Mouse (Mus musculus) heart, embryonic 14.5 days (tissue): Measurements from ENCODE around the gene Nop56. TPM values are rescaled to one million over a fixed set of nuclear protein-coding genes. Genes with fewer than 3 reads are reported as not detected.
A peak's percentile ranks its signal among the peaks of the same experiment; 100 is the strongest.

ENCODE experiments used
- ATAC-seq: fragments of 200-750 bp; cut with Nextera tagmentation; 2 replicates; pipeline ENCODE4 v1.8.0; 2017; ENCODE audit warnings: low read depth, moderate TSS enrichment; ENCODE audit not compliant: insufficient number of reproducible peaks, insufficient read depth, low FRiP score
- H3K27ac ChIP-seq, 2 experiments: fragments of 200-500 bp in 1 of 2; fragments of 300-500 bp in 1 of 2; sonication (generic) in 1 of 2; replicated peaks in 1 of 2; 2 replicates each; pipeline ENCODE4 v1.5.1; 2012 to 2014; ENCODE audit warnings: low read depth in 2 of 2, low read length in 2 of 2, control low read depth in 1 of 2, mild to moderate bottlenecking in 1 of 2, mixed read lengths in 1 of 2; ENCODE audit not compliant: control insufficient read depth in 1 of 2, insufficient read depth in 1 of 2
- H3K27me3 ChIP-seq: fragments of 300-500 bp; sonication (generic); 2 replicates; pipeline ENCODE4 v1.6.1; 2014; ENCODE audit warnings: mild to moderate bottlenecking, low read length, control low read depth; ENCODE audit not compliant: control insufficient read depth, insufficient read depth
- H3K36me3 ChIP-seq: fragments of 300-500 bp; sonication (generic); 2 replicates; pipeline ENCODE4 v1.6.1; 2014; ENCODE audit warnings: mild to moderate bottlenecking, control low read depth, low read length, mixed read lengths; ENCODE audit not compliant: control insufficient read depth, insufficient read depth
- H3K4me1 ChIP-seq, 2 experiments: fragments of 200-500 bp in 1 of 2; fragments of 300-500 bp in 1 of 2; sonication (generic) in 1 of 2; 2 replicates each; pipeline ENCODE4 v1.6.1; 2012 to 2014; ENCODE audit warnings: low read length in 2 of 2, control low read depth in 1 of 2, mixed read lengths in 1 of 2; ENCODE audit not compliant: control insufficient read depth in 2 of 2, insufficient read depth in 2 of 2
- H3K4me2 ChIP-seq: fragments of 300-500 bp; sonication (generic); 2 replicates; pipeline ENCODE4 v1.6.1; 2014; ENCODE audit warnings: mild to moderate bottlenecking, low read length
- H3K4me3 ChIP-seq, 2 experiments: fragments of 200-500 bp in 1 of 2; fragments of 300-500 bp in 1 of 2; sonication (generic) in 1 of 2; 2 replicates each; pipeline ENCODE4 v1.5.1; 2012 to 2014; ENCODE audit warnings: low read length in 2 of 2, mild to moderate bottlenecking in 2 of 2, control low read depth in 1 of 2, low read depth in 1 of 2, moderate library complexity in 1 of 2; ENCODE audit not compliant: control insufficient read depth in 1 of 2, insufficient read depth in 1 of 2
- H3K9ac ChIP-seq: fragments of 300-500 bp; sonication (generic); 2 replicates; pipeline ENCODE4 v1.6.1; 2014; ENCODE audit warnings: mild to moderate bottlenecking, low read length
- H3K9me3 ChIP-seq: fragments of 300-500 bp; sonication (generic); 2 replicates; pipeline ENCODE4 v1.6.1; 2016; ENCODE audit warnings: low read length, control low read depth; ENCODE audit not compliant: control insufficient read depth
- WGBS: fragments of 180-500 bp; shearing (Covaris S2); extraction: QIAGEN DNeasy Blood & Tissue Kit; methylation state at CpG from one replicate; pipeline ENCODE4 v1.1.7; 2014; 5-methylcytosine and 5-hydroxymethylcytosine counted together
- polyA plus RNA-seq: library from polyadenylated mRNA; unstranded; fragments of >200 nt; fragmentation: Nextera tagmentation; extraction: Ambion mirVana; gene quantifications from 2 replicates; pipeline ENCODE4 v1.2.1, GENCODE M21; 2014

Nop56 gene
- polyA plus RNA-seq, 1 experiment from 2014 or later: 110 TPM

DNA sequence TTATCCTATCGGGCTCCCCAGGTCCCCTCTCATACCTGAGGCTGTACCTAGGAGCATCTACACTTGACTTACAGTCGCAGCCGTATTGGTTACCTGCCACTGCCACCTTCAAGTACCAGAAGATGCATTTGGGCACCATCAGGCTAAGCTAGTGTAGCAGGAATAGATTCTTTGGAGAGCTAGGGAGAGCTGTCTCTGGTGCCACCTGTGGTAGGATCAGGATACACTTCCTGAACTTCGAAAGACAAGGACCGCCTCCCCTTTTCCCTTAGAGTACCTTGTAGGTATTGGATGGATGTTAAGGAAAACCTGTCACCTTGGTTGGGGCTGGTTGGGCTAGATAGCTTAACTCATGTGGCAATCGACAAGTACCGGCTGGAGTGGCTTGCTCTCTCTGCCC lies 6.2 kb upstream of the Nop56 start:
- Histone ChIP-seq H3K9ac (no peak overlapping the region), H3K36me3 (no peaks in the 10 kb centered on the region), H3K4me3 (no peak overlapping the region), H3K4me1 (no peaks in the 10 kb centered on the region), H3K9me3 (no peaks in the 10 kb centered on the region), H3K4me2 (no peak overlapping the region), H3K27me3 (no peaks in the 10 kb centered on the region), H3K27ac (no peak overlapping the region)
- WGBS: 55% methylated on average over 7 of the region's 7 CpGs
- no peak for ATAC-seq

DNA sequence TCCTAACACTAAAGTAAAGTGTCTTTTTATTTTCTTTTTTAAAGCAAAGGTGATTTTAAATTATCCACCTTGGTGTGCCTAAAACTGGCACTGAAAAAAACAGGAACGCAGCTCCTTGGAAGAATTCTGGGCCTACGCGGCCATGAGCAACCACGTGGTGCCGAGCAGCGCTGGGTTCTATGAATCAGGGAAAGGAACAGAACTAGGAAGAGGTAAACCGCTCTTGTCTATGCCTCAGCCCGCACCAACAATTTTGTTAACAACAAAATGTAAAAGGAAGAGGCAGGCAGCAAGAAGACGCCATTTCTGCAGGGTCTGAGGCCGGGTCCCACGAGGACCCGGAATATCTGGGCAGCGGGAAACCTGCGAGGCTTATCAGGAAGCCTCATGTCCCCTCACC lies 498 bp upstream of the Nop56 start:
- peak overlapping the region; percentile 68 for H3K4me2 ChIP-seq
- H3K27ac ChIP-seq: peak overlapping the region; percentile 47 to 71
- H3K4me1 ChIP-seq: peaks cover 6 to 7% of the 10 kb centered on the region in 2 experiments; a peak in 2 of 4 replicates
- no peaks in the 10 kb centered on the region for H3K9me3 ChIP-seq
- peak overlapping the region; percentile 94 for H3K9ac ChIP-seq
- no peaks in the 10 kb centered on the region for H3K27me3 ChIP-seq
- peaks cover 35% of the 10 kb centered on the region for H3K36me3 ChIP-seq
- 3% methylated on average over 14 of the region's 14 CpGs for WGBS
- ATAC-seq: no peak
- peak overlapping the region; percentile 52 to 86 for H3K4me3 ChIP-seq

DNA sequence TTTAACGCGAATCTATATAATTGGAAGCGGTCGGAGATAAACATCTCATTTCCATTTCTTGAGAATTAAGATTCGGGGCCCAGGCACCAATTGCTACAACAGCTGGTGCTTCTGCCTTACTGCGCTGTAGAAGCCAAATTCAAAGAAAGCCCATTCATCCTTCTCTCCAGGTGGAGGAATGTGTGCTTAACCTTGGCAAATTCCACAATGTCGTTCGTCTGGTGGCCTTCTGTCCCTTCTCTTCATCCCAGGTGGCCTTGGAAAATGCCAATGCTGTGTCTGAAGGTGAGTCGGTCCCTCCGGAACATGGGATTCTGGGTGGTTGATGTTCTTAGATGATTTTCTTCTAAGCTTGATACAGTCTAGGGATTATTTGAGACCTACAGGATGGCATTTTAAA lies 632 bp downstream of the Nop56 start:
- peaks cover 6 to 7% of the 10 kb centered on the region in 2 experiments; a peak in 2 of 4 replicates for H3K4me1 ChIP-seq
- H3K27me3 ChIP-seq: no peaks in the 10 kb centered on the region
- peak overlapping the region in 1 of 2 experiments; percentile 89; a peak in 1 of 4 replicates for H3K27ac ChIP-seq
- peak overlapping the region; percentile 68 for H3K4me2 ChIP-seq
- no peak for ATAC-seq
- under 1% methylated on average over 10 of the region's 10 CpGs for WGBS
- peaks cover 45% of the 10 kb centered on the region for H3K36me3 ChIP-seq
- H3K4me3 ChIP-seq: peak overlapping the region; percentile 70 to 86
- H3K9me3 ChIP-seq: no peaks in the 10 kb centered on the region
- peak overlapping the region; percentile 94 for H3K9ac ChIP-seq

DNA sequence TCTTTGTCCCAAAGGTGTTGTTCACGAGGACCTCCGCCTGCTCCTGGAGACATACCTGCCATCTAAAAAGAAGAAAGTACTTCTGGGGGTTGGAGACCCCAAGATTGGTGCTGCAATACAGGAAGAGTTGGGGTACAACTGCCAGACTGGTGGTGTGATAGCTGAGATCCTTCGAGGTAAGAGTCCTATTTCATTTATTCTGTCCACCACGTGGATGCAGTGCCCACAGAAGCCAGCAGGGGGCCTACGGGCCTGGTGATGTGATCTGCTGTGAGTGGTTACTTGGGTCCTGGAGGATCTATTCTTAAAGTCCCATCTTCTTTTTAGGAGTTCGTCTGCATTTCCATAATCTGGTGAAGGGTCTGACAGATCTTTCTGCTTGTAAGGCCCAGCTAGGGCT lies 1.4 kb downstream of the Nop56 start:
- H3K4me1 ChIP-seq: peaks cover 6 to 7% of the 10 kb centered on the region in 2 experiments; a peak in 2 of 4 replicates
- no peaks in the 10 kb centered on the region for H3K9me3 ChIP-seq
- no peak overlapping the region for H3K27ac ChIP-seq
- no peak overlapping the region for H3K9ac ChIP-seq
- peak overlapping the region; percentile 68 for H3K4me2 ChIP-seq
- peaks cover 53% of the 10 kb centered on the region for H3K36me3 ChIP-seq
- peak overlapping the region; percentile 9 to 86; a peak in 1 of 4 replicates for H3K4me3 ChIP-seq
- WGBS: 57% methylated on average over 6 of the region's 6 CpGs
- H3K27me3 ChIP-seq: no peaks in the 10 kb centered on the region
- ATAC-seq: no peak

DNA sequence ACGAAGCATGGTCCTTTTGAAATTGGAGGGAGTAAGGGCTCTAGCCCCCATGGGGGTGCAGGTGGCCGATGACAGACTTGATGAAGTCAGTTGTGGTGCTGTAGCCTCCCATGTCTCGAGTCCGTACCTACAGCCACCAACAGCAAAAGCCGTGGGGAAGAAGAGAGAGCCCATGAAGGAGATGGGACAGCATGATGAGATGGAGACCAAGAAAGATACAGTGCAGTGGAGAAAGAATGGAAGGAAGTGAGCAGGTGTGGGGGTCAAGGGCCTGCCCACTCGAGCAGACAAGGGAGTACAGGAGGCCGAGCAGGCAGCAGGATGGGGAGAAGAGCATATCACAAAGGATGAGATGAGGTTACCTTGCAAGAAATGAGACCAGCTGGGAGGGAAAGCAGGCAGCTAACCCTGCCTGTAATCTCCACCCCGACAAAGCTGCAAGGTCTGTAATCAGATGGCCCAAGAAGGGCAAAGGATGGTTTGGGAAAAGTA lies 5.4 kb downstream of the Nop56 start:
- Histone ChIP-seq H3K27me3 (no peaks in the 10 kb centered on the region), H3K9me3 (no peaks in the 10 kb centered on the region), H3K4me2 (no peak overlapping the region), H3K36me3 (peaks cover 77% of the 10 kb centered on the region), H3K9ac (no peak overlapping the region), H3K4me1 (peaks cover 8 to 9% of the 10 kb centered on the region in 2 experiments; a peak in 3 of 4 replicates), H3K4me3 (no peak overlapping the region), H3K27ac (no peak overlapping the region)
- ATAC-seq: no peak
- WGBS: 32% methylated on average over 8 of the region's 8 CpGs

DNA sequence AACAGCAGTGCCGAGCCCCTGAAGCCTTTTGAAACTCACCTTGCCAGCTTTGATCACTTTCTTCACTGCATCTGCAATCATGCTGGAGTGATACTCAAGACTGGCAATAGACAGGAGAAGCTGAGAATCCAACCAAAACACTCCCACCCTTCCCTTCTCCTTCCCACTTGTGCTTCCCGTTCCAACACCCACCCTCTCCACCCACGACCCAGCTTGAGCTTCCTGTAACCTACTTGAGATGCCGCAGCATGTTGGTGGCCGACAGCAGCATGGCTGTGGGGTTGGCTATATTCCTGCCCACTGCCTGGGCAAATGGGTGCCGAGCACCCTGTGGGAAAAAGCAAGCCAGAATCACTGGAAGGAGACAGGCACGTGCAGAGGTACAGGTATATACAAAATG lies 6.0 kb downstream of the Nop56 start:
- Histone ChIP-seq H3K4me2 (no peak overlapping the region), H3K27me3 (no peaks in the 10 kb centered on the region), H3K4me3 (no peak overlapping the region), H3K4me1 (peaks cover 7 to 13% of the 10 kb centered on the region in 2 experiments; a peak in 3 of 4 replicates), H3K27ac (no peak overlapping the region), H3K36me3 (peaks cover 77% of the 10 kb centered on the region), H3K9me3 (no peaks in the 10 kb centered on the region), H3K9ac (no peak overlapping the region)
- WGBS: 57% methylated on average over 7 of the region's 7 CpGs
- ATAC-seq: no peak

DNA sequence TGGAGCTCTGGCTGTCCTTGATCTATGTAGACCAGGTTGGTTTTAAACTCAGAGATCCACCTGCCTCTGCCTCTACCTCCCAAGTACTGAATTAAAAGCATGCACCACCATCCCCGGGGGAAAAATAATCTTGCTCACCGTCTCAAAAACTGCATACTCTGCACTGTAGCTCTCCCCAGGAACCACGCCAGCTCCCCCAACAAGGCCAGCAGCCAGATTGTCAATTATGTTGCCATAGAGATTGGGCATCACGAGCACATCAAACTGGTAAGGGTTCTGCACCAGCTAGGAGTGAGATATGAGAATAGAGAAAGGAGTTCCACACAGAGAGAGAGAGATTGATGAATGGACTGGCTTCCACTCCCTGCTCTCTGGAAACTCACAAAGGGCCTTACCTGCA lies 6.6 kb downstream of the Nop56 start:
- no peaks in the 10 kb centered on the region for H3K9me3 ChIP-seq
- H3K27ac ChIP-seq: no peak overlapping the region
- ATAC-seq: no peak
- no peak overlapping the region for H3K4me2 ChIP-seq
- H3K9ac ChIP-seq: no peak overlapping the region
- WGBS: 78% methylated on average over 4 of the region's 4 CpGs
- H3K36me3 ChIP-seq: peaks cover 71% of the 10 kb centered on the region
- no peaks in the 10 kb centered on the region for H3K27me3 ChIP-seq
- no peak overlapping the region for H3K4me3 ChIP-seq
- peaks cover 3 to 13% of the 10 kb centered on the region in 2 experiments; a peak in 3 of 4 replicates for H3K4me1 ChIP-seq
